Mouse (Mus musculus) lung, embryonic 14.5 days (tissue): Measurements from ENCODE around the gene Slc25a19. TPM values are rescaled to one million over a fixed set of nuclear protein-coding genes. Genes with fewer than 3 reads are reported as not detected.

Experiments
- ATAC-seq: fragments of 200-750 bp; cut with Nextera tagmentation; 2 replicates; pipeline ENCODE4 v1.8.0; 2017; ENCODE audit warnings: mild to moderate bottlenecking, moderate TSS enrichment, moderate library complexity; ENCODE audit not compliant: insufficient read depth
- DNase-seq: peaks from one replicate; pipeline ENCODE4 v3.0.0-alpha.2; 2015
- H3K27ac ChIP-seq: fragments of 300-500 bp; sonication (generic); 2 replicates; pipeline ENCODE4 v1.5.1; 2014; ENCODE audit warnings: low read depth, mild to moderate bottlenecking, moderate library complexity
- H3K27me3 ChIP-seq: fragments of 300-500 bp; sonication (generic); 2 replicates; pipeline ENCODE4 v1.6.1; 2014; ENCODE audit warnings: low read length, control low read depth; ENCODE audit not compliant: insufficient read depth
- H3K36me3 ChIP-seq: fragments of 300-500 bp; sonication (generic); 2 replicates; pipeline ENCODE4 v1.6.1; 2014; ENCODE audit warnings: control low read depth; ENCODE audit not compliant: insufficient read depth
- H3K4me1 ChIP-seq: fragments of 300-500 bp; sonication (generic); 2 replicates; pipeline ENCODE4 v1.6.1; 2014; ENCODE audit warnings: antibody characterized with exemption, control low read depth; ENCODE audit not compliant: insufficient read depth
- H3K4me2 ChIP-seq: fragments of 300-500 bp; sonication (generic); 2 replicates; pipeline ENCODE4 v1.6.1; 2014; ENCODE audit warnings: mild to moderate bottlenecking
- H3K4me3 ChIP-seq: fragments of 300-500 bp; sonication (generic); 2 replicates; pipeline ENCODE4 v1.5.1; 2014; ENCODE audit warnings: low read depth, low read length
- H3K9ac ChIP-seq: fragments of 300-500 bp; sonication (generic); 2 replicates; pipeline ENCODE4 v1.6.1; 2014
- H3K9me3 ChIP-seq: fragments of 300-500 bp; sonication (generic); 2 replicates; pipeline ENCODE4 v1.6.1; 2016; ENCODE audit warnings: low read depth, low read length, control low read depth
- CTCF ChIP-seq: IDR thresholded peaks from 2 replicates; pipeline ENCODE4 v1.5.1; 2016; ENCODE audit warnings: antibody characterized with exemption, low read depth
- WGBS: fragments of 180-500 bp; shearing (Covaris S2); extraction: QIAGEN DNeasy Blood & Tissue Kit; methylation state at CpG from one replicate; pipeline ENCODE4 v1.1.7; 2014; 5-methylcytosine and 5-hydroxymethylcytosine counted together
- polyA plus RNA-seq: library from polyadenylated mRNA; unstranded; fragments of >200 nt; fragmentation: Nextera tagmentation; extraction: Ambion mirVana; gene quantifications from 2 replicates; pipeline ENCODE4 v1.2.1, GENCODE M21; 2014

Slc25a19 gene
- polyA plus RNA-seq, 1 experiment from 2014 or later = 18.5 TPM

DNA sequence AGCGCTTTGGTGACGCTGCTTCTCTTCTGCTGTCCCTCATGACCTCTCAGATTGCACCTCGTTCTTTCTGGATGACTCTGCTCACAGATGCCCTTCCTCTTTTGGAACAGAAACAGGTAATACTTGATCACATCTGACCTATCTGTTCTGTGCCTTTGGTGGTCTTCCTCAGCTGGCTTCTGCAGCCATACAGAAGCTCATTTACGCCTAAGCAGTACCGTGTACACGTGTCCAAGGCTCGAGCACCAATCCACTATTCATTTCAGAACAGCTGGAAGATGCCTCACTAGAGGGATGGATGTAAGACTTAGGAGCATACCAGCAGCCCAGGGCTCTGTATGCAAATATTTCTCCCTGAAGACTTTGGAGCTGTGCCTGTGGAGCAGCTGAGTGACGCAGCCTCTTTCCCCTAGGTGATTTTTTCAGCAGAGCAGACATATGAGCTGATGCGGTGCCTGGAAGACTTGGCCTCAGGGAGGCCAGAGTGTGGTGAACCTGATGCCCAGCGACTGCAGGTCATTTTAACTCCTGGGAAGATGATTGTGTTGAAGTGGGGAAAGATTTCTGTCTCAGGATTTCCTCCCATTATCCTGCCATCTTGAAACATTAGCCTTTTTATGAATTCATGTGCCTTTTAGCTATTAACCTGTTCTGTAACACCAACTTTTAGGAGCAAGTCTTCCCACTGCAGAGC, 45.0 kb downstream of the Slc25a19 start:
- no peaks in the 10 kb centered on the region for H3K4me1 ChIP-seq
- DNase-seq (no peak), ATAC-seq (no peak)
- no peaks in the 10 kb centered on the region for H3K27me3 ChIP-seq
- no peak overlapping the region for H3K4me2 ChIP-seq
- H3K27ac ChIP-seq = no peak overlapping the region
- H3K9ac ChIP-seq = no peak overlapping the region
- H3K4me3 ChIP-seq = no peak overlapping the region
- peaks cover 99% of the 10 kb centered on the region for H3K36me3 ChIP-seq
- 77% methylated on average over 10 of the region's 10 CpGs for WGBS
- H3K9me3 ChIP-seq = no peaks in the 10 kb centered on the region
- TF ChIP-seq CTCF = no peak

DNA sequence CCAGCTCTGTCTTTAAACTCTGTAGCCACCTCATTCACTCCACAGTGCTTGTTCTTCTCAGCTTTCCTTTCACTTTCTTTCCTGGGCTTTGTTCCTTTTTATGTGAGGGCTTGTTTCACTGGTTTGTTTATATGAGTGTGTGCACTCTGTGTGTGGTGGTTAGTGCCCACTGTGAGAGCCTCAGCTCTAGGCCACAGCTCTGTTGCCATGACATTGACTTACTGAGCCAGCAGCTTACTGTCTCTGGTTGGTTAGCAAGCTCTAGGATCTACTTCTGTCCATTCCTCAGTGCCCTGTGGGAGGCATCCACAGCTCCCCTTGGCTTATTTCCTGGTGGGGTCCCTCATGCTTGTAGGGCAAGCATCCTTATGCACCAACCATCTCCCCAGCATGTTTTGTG, 49.0 kb downstream of the Slc25a19 start:
- Histone ChIP-seq H3K4me3 (no peak overlapping the region), H3K27me3 (no peaks in the 10 kb centered on the region), H3K4me1 (no peaks in the 10 kb centered on the region), H3K9me3 (no peaks in the 10 kb centered on the region), H3K9ac (no peak overlapping the region), H3K4me2 (no peak overlapping the region), H3K27ac (no peak overlapping the region), H3K36me3 (peaks cover 71% of the 10 kb centered on the region)
- DNase-seq (no peak), ATAC-seq (no peak)
- no peak for TF ChIP-seq CTCF

DNA sequence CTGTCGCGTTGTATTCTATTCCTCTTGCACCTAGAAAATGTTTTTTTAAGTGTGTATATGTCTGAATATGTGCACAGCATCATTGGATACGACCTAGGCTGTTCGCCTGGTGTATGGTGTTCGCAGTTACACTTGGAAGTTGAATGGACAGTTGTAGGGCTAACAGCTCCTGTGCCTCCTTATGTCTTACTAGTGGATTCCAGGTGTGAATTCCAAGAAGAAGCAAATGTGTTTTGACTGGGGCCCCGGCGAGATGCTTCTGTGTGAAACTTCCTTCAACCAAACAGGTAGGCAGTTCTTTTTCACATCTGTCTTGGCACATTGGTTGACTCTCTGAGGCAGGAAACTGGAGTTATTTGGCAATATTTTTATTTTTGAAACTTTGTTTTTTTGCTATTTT, 63.1 kb downstream of the Slc25a19 start:
- Histone ChIP-seq H3K4me3 (peak overlapping the region; percentile 72), H3K4me1 (0 out of 2 replicates have a peak, but pooled peaks cover 5% of the 10 kb centered on the region), H3K9me3 (no peaks in the 10 kb centered on the region), H3K36me3 (peaks cover 41% of the 10 kb centered on the region), H3K4me2 (peak overlapping the region; percentile 69), H3K27ac (no peak overlapping the region), H3K9ac (peak overlapping the region; percentile 68), H3K27me3 (no peaks in the 10 kb centered on the region)
- ATAC-seq (no peak), DNase-seq (no peak)
- no peak for TF ChIP-seq CTCF
- 14% methylated on average over 7 of the region's 7 CpGs for WGBS

Other genes with a start within 250 kb of the Slc25a19 start
- gene Cdr2l, start 246.4 kb downstream of the Slc25a19 start, polyA plus RNA-seq = 17.7 and 19.8 TPM in 2 replicates
- 230 and 242 TPM in 2 replicates for gene Mrpl58, start 224.5 kb downstream of the Slc25a19 start, polyA plus RNA-seq
- gene Atp5h, start 208.3 kb downstream of the Slc25a19 start, polyA plus RNA-seq = 817 and 850 TPM in 2 replicates
- 21.6 and 22.2 TPM in 2 replicates for gene Kctd2, start 208.2 kb downstream of the Slc25a19 start, polyA plus RNA-seq
- not detected in 2 replicates for gene Trim80, start 187.8 kb downstream of the Slc25a19 start, polyA plus RNA-seq
- gene Slc16a5, start 165.8 kb downstream of the Slc25a19 start, polyA plus RNA-seq = 0.28 and 0.64 TPM in 2 replicates
- 5.7 and 8.0 TPM in 2 replicates for gene Armc7, start 152.6 kb downstream of the Slc25a19 start, polyA plus RNA-seq
- 76.0 and 79.4 TPM in 2 replicates for gene Nt5c, start 136.4 kb downstream of the Slc25a19 start, polyA plus RNA-seq
- gene Jpt1, start 113.9 kb downstream of the Slc25a19 start, polyA plus RNA-seq = 518 and 521 TPM in 2 replicates
- gene Sumo2, start 92.0 kb downstream of the Slc25a19 start, polyA plus RNA-seq = 1,096 and 1,118 TPM in 2 replicates
- 203 and 213 TPM in 2 replicates for gene Nup85, start 63.9 kb downstream of the Slc25a19 start, polyA plus RNA-seq
- gene Mrps7, start 24.4 kb downstream of the Slc25a19 start, polyA plus RNA-seq = 93.3 and 95.6 TPM in 2 replicates
- 22.5 and 22.7 TPM in 2 replicates for gene Gga3, start 24.2 kb downstream of the Slc25a19 start, polyA plus RNA-seq
- 21.8 and 22.3 TPM in 2 replicates for gene Mif4gd, start 15.3 kb downstream of the Slc25a19 start, polyA plus RNA-seq
- gene Grb2, start 80.3 kb upstream of the Slc25a19 start, polyA plus RNA-seq = 41.5 and 48.7 TPM in 2 replicates
- gene Tmem94, start 137.1 kb upstream of the Slc25a19 start, polyA plus RNA-seq = 18.5 and 20.9 TPM in 2 replicates
- 21.0 and 23.0 TPM in 2 replicates for gene Caskin2, start 185.3 kb upstream of the Slc25a19 start, polyA plus RNA-seq
- gene Tsen54, start 186.4 kb upstream of the Slc25a19 start, polyA plus RNA-seq = 31.5 and 35.0 TPM in 2 replicates
- gene Llgl2, start 195.8 kb upstream of the Slc25a19 start, polyA plus RNA-seq = 28.8 and 31.9 TPM in 2 replicates
- 0.12 and 0.28 TPM in 2 replicates for gene Myo15b, start 230.1 kb upstream of the Slc25a19 start, polyA plus RNA-seq